Mouse (Mus musculus) MN1 (cell line): ENCODE measurements at regions not wholly inside any gene's neighbourhood (a gene's known extent, or its start where the extent isn't known, plus 50 kb on each side); places are given as distances from the start of the nearest gene placed in this dataset.
"Not testable (repeated sequence)": the region's sequence is repeated elsewhere in the genome, so short reads cannot be mapped to it uniquely, and the experiment has no call there.

Experiments
- DNase-seq: peaks from one replicate; pipeline ENCODE4 v3.0.0-alpha.2; 2016; ENCODE audit warnings: low spot score

DNA sequence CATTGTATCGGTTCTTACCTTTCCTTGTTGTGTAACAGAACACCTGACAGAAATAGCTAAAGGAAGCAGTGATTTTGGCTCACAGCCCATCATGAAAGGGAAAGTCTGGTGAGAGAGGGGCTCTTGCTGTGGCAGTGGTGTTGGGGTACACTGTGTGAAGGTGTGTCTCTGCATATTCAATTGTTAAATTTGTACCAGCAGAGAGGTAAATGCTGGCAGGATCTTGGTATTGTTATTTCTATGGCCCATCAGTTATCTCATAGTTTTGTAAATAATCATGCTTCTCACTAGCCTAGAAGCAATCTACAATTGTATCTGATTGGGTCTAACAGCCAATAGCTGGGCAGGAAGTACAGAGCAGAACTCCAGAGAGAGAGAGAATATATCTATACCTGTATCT is 95.7 kb downstream of the Mfap3l start:
- no peak for DNase-seq

DNA sequence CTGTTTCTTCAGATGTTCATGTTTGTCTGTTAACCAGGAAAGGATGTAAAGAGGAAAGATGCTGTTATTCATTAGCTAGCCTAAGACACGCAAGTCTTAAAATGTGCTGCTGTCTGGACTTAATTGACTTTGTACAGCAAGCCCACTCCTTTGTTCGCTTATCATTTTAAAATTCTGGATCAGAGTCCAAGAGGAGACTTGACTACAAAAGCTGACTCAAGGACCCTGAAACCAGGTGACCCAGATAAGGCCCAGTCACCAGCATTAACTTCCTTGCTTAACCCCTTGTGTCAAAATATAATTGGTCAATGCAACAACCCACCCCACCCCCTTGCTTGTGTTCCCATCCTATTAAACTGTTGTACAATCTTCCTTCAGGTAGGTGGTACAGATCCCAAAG is 99.9 kb downstream of the Mfap3l start:
- DNase-seq: no peak

- DNase-seq: no peak
Measured at GRCm38 (mm10) chr8:60735961-60736360, 103.3 kb downstream of the Mfap3l start.

DNA sequence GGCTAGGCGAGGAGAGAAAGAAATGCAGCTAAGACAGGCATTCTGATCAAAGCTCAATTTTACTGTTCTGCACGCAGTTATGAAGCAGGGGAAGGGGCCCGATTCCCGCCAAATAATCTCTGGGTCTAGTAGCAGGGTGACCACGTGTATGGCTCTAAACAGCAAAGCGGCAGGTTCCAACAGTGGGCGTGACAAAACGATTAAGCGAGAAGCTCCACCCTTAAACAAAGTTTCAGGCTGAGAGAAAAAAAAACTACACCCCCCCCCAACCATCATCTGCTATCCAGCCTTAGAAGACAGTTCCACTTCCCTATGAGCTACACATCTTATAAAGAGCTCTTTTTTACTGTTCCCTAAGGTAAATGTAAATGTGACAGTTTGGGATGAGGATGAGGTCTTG is 103.8 kb downstream of the Mfap3l start:
- DNase-seq: no peak

DNA sequence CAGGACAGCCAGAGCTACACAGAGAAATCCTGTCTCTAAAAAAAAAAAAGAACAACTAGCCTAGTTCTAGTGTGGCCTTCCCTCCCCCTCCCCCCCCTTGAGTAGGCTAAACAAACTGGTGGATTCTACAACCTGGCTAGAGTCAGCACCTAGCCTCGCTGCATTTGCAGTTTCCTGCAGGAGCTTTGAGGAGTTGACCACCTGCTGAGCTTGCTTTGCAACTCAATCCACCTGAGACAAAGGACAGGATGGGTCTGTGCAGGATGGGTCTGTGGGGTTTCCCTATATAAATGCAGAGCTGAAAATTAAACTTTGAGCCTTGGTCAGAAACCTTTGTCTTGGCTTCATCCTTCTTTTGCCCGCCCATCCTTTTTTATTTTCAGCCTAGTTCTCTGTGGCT is 104.3 kb downstream of the Mfap3l start:
- DNase-seq: no peak

GRCm38 (mm10) chr8:60737616-60738015 is 105.0 kb downstream of the Mfap3l start:
- DNase-seq: no peak

GRCm38 (mm10) chr8:60745877-60746276 is 113.2 kb downstream of the Mfap3l start:
- no peak for DNase-seq

DNA sequence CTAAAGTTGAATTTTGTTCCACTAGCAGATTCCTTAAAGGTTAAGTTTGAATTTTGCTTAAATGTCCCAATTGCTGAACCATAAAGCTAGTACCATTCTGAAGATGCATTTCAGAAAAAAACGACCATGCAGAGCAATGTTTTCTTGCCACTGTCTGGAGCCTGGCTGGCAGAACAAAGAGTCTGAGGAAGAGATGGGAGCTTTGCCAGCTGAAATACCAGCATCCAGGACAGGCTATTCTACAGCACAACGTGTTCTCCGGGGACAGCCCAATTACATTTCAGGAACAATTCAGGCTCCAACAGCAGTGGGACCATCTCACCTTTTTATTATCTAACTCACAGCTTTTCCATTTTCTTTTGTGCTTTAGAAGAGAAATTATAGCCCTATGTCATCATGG is 113.9 kb downstream of the Mfap3l start:
- DNase-seq: peak; percentile 54

- DNase-seq: peak; percentile 27
Measured at GRCm38 (mm10) chr8:60755704-60756415, 123.2 kb downstream of the Mfap3l start.

- no peak for DNase-seq
Measured at GRCm38 (mm10) chr8:60763959-60764358, 126.3 kb upstream of the Hpf1 start.

GRCm38 (mm10) chr8:60773350-60773749 is 116.9 kb upstream of the Hpf1 start:
- no peak for DNase-seq

GRCm38 (mm10) chr8:60776251-60776650 is 114.0 kb upstream of the Hpf1 start:
- DNase-seq: not testable (repeated sequence)

GRCm38 (mm10) chr8:60785049-60785448 is 105.2 kb upstream of the Hpf1 start:
- DNase-seq: no peak

GRCm38 (mm10) chr8:60790453-60790852 is 99.8 kb upstream of the Hpf1 start:
- no peak for DNase-seq

GRCm38 (mm10) chr8:60792518-60792917 is 97.7 kb upstream of the Hpf1 start:
- DNase-seq: no peak

DNA sequence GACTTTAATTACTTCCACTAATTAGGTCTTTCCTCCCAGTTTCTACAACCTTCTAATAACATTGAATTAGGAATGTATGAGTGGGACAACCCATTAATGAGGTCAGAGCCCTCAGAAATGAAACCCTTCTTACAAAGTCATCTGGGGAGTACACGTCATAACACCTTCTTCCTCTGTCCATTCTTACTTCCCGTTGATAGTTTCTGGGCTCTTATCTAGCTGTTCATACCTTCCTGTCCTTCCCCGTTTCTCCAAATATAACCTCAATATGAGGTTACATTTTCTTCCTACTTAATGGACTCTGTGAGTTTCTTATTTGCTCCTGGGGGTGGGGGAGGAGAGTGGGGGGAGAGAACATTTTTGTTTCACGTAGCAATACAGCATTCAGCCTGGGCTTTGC is 85.4 kb upstream of the Hpf1 start:
- no peak for DNase-seq

GRCm38 (mm10) chr8:60806772-60807171 is 83.4 kb upstream of the Hpf1 start:
- DNase-seq: no peak

DNA sequence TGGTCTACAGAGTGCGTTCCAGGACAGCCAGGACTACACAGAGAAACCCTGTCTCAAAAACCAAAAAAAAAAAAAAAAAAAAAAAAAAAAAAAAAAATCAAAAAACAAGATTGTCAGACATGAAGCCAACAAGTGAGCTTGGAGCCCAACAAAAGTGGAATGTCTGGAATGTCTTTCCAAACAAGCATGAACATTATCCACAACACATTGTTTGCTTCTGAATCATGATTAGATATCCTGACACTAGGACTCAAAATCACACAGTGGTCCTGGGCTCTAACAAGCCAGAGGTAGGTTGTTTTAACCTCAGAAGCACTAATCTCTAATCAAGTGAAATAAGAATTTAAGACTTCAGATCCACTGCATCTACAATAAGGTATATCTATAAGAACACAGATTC is 80.4 kb upstream of the Hpf1 start:
- no peak for DNase-seq

- no peak for DNase-seq
Measured at GRCm38 (mm10) chr8:60810955-60811354, 79.3 kb upstream of the Hpf1 start.

GRCm38 (mm10) chr8:60825676-60826442 is 64.4 kb upstream of the Hpf1 start:
- no peak for DNase-seq

DNA sequence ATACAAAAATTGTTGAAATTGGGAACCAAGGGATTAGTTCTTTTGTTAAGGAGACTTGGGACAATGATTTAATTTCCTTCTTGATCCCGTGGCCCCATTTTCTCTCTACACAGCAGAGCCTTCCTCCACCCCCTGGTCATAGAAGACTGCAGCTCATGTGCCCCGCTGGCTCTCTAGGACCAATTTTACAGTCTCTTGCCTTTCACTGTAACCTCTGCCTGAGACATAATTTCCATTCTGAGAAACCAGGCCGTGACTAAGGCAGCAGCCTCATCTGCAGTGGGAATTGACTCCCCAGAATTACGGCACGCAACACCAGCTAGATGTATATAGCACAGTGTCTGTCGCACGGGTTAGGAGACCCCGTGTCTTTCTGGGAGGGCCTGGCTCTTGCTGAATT is 63.0 kb upstream of the Hpf1 start:
- no peak for DNase-seq

GRCm38 (mm10) chr8:60829093-60829492 is 61.1 kb upstream of the Hpf1 start:
- DNase-seq: no peak

GRCm38 (mm10) chr8:60830556-60830955 is 59.7 kb upstream of the Hpf1 start:
- DNase-seq: no peak

GRCm38 (mm10) chr8:60838526-60838925 is 51.7 kb upstream of the Hpf1 start:
- no peak for DNase-seq
